Mouse (Mus musculus) MEL (cell line): ENCODE measurements around the gene Zfp319. TPM values are rescaled to one million over a fixed set of nuclear protein-coding genes. Genes with fewer than 3 reads are reported as not detected.

ENCODE experiments used
- DNase-seq: peaks from one replicate; pipeline ENCODE4 v3.0.0; 2011; ENCODE audit warnings: low read depth, low spot score
- H3K27ac ChIP-seq: 2 replicates; pipeline ENCODE4 v1.5.1; 2012; ENCODE audit warnings: low read depth, mild to moderate bottlenecking, control low read depth, low read length, moderate library complexity; ENCODE audit not compliant: control insufficient read depth
- H3K27me3 ChIP-seq, 2 experiments: fragments of 150-350 bp in 1 of 2; sonication (generic) in 1 of 2; 2 replicates each; pipeline ENCODE4 v1.6.1; 2012; ENCODE audit warnings: low read length in 2 of 2, mild to moderate bottlenecking in 2 of 2, improper control_type of control experiment in 1 of 2, moderate library complexity in 1 of 2; ENCODE audit not compliant: insufficient read depth in 2 of 2, control insufficient read depth in 1 of 2
- H3K36me3 ChIP-seq, 2 experiments: 2 replicates each; pipeline ENCODE4 v1.6.1; 2012 to 2014; ENCODE audit warnings: low read length in 2 of 2, improper control_type of control experiment in 1 of 2, inconsistent platforms in 1 of 2, mild to moderate bottlenecking in 1 of 2; ENCODE audit not compliant: insufficient read depth in 2 of 2, control insufficient read depth in 1 of 2
- H3K4me1 ChIP-seq, 2 experiments: fragments of 150-350 bp in 1 of 2; sonication (generic) in 1 of 2; 2 replicates each; pipeline ENCODE4 v1.6.1; 2012; ENCODE audit warnings: low read length in 2 of 2, improper control_type of control experiment in 1 of 2, mild to moderate bottlenecking in 1 of 2; ENCODE audit not compliant: insufficient read depth in 2 of 2, control insufficient read depth in 1 of 2
- H3K4me3 ChIP-seq, 2 experiments: fragments of 150-350 bp in 1 of 2; sonication (generic) in 1 of 2; 2 replicates each; pipeline ENCODE4 v1.5.1; 2012; ENCODE audit warnings: low read depth in 2 of 2, low read length in 2 of 2, mild to moderate bottlenecking in 2 of 2, moderate library complexity in 2 of 2, control low read depth in 1 of 2, improper control_type of control experiment in 1 of 2; ENCODE audit not compliant: control insufficient read depth in 1 of 2, insufficient read depth in 1 of 2
- H3K79me2 ChIP-seq: 2 replicates; pipeline ENCODE4 v1.6.1; 2012; ENCODE audit warnings: mild to moderate bottlenecking, low read length, moderate library complexity; ENCODE audit not compliant: control insufficient read depth, poor library complexity, insufficient read depth
- H3K9ac ChIP-seq: 2 replicates; pipeline ENCODE4 v1.6.1; 2012; ENCODE audit warnings: low read depth, mild to moderate bottlenecking, control low read depth, low read length, moderate library complexity; ENCODE audit not compliant: control insufficient read depth, poor library complexity, severe bottlenecking
- H3K9me3 ChIP-seq: fragments of 150-350 bp; sonication (generic); replicated peaks from 2 replicates; pipeline ENCODE4 v1.6.1; 2012; ENCODE audit warnings: mild to moderate bottlenecking, low read length, improper control_type of control experiment, moderate library complexity; ENCODE audit not compliant: insufficient read depth
- BHLHE40 ChIP-seq: IDR thresholded peaks from 2 replicates; pipeline ENCODE4 v1.6.1; 2012; ENCODE audit warnings: low read depth, mild to moderate bottlenecking, inconsistent platforms, low read length, improper control_type of control experiment, borderline replicate concordance
- ETS1 ChIP-seq: IDR thresholded peaks from 2 replicates; pipeline ENCODE4 v1.6.1; 2012; ENCODE audit warnings: low read depth, mild to moderate bottlenecking, inconsistent platforms, low read length, improper control_type of control experiment, moderate library complexity
- GABPA ChIP-seq: IDR thresholded peaks from 2 replicates; pipeline ENCODE4 v1.6.1; 2012; ENCODE audit warnings: low read depth, mild to moderate bottlenecking, inconsistent platforms, low read length, improper control_type of control experiment, moderate library complexity
- GATA1 ChIP-seq: IDR thresholded peaks from 2 replicates; pipeline ENCODE4 v1.6.1; 2011; ENCODE audit warnings: low read depth, low read length, improper control_type of control experiment
- HCFC1 ChIP-seq: IDR thresholded peaks from 2 replicates; pipeline ENCODE4 v1.6.1; 2012; ENCODE audit warnings: low read depth, mild to moderate bottlenecking, inconsistent platforms, low read length, improper control_type of control experiment, moderate library complexity
- JUND ChIP-seq: IDR thresholded peaks from 2 replicates; pipeline ENCODE4 v1.6.1; 2011; ENCODE audit warnings: low read depth, mild to moderate bottlenecking, improper control_type of control experiment, low read length
- MAX ChIP-seq: IDR thresholded peaks from 2 replicates; pipeline ENCODE4 v1.6.1; 2011; ENCODE audit warnings: low read length, improper control_type of control experiment
- MAZ ChIP-seq: IDR thresholded peaks from 2 replicates; pipeline ENCODE4 v1.6.1; 2012; ENCODE audit warnings: low read depth, mild to moderate bottlenecking, inconsistent platforms, low read length, improper control_type of control experiment
- MEF2A ChIP-seq: IDR thresholded peaks from 2 replicates; pipeline ENCODE4 v1.6.1; 2014; ENCODE audit warnings: low read depth, mild to moderate bottlenecking, inconsistent platforms, low read length, improper control_type of control experiment; ENCODE audit not compliant: poor library complexity, insufficient replicate concordance, severe bottlenecking; ENCODE audit errors: extremely low read depth
- MYB ChIP-seq: IDR thresholded peaks from 2 replicates; pipeline ENCODE4 v1.6.1; 2011; ENCODE audit warnings: mild to moderate bottlenecking, low read depth, low read length, improper control_type of control experiment
- MYC ChIP-seq: IDR thresholded peaks from 2 replicates; pipeline ENCODE4 v1.6.1; 2011; ENCODE audit warnings: low read depth, mild to moderate bottlenecking, low read length, improper control_type of control experiment, moderate library complexity
- POLR2AphosphoS2 ChIP-seq: IDR thresholded peaks from 2 replicates; pipeline ENCODE4 v1.6.1; 2011; ENCODE audit warnings: low read length, improper control_type of control experiment
- POLR2AphosphoS5 ChIP-seq: IDR thresholded peaks from 2 replicates; pipeline ENCODE4 v1.6.1; 2012; ENCODE audit warnings: low read depth, borderline replicate concordance, mild to moderate bottlenecking, inconsistent platforms, low read length, moderate library complexity, mixed read lengths
- SIN3A ChIP-seq: IDR thresholded peaks from 2 replicates; pipeline ENCODE4 v1.6.1; 2012; ENCODE audit warnings: low read length, improper control_type of control experiment, inconsistent platforms
- SMC3 ChIP-seq: IDR thresholded peaks from 2 replicates; pipeline ENCODE4 v1.6.1; 2011; ENCODE audit warnings: low read depth, low read length, improper control_type of control experiment
- TBP ChIP-seq: IDR thresholded peaks from 2 replicates; pipeline ENCODE4 v1.8.0; 2011; ENCODE audit warnings: low read depth, low read length, improper control_type of control experiment
- USF1 ChIP-seq: IDR thresholded peaks from 2 replicates; pipeline ENCODE4 v1.6.1; 2014; ENCODE audit warnings: low read depth, mild to moderate bottlenecking, inconsistent platforms, low read length, improper control_type of control experiment, moderate library complexity
- ZC3H11A ChIP-seq: IDR thresholded peaks from 2 replicates; pipeline ENCODE4 v1.6.1; 2012; ENCODE audit warnings: low read depth, mild to moderate bottlenecking, inconsistent platforms, low read length, improper control_type of control experiment
- ZMIZ1 ChIP-seq: IDR thresholded peaks from 2 replicates; pipeline ENCODE4 v1.6.1; 2012; ENCODE audit warnings: low read depth, mild to moderate bottlenecking, inconsistent platforms, low read length, improper control_type of control experiment, moderate library complexity
- ZNF384 ChIP-seq: IDR thresholded peaks from 2 replicates; pipeline ENCODE4 v1.6.1; 2012; ENCODE audit warnings: low read depth, mild to moderate bottlenecking, inconsistent platforms, low read length, improper control_type of control experiment
- polyA plus RNA-seq, 2 experiments: library from polyadenylated mRNA; stranded (reverse) in 1 of 2; unstranded in 1 of 2; fragments of >175 nt in 1 of 2; fragments of >200 nt in 1 of 2; gene quantifications; 2 replicates each; pipeline versions ENCODE4 v1.2.1 to v1.2.4; 2012; ENCODE audit warnings: low replicate concordance in 2 of 2, low read depth in 1 of 2; ENCODE audit not compliant: insufficient read length in 2 of 2, insufficient read depth in 1 of 2, missing spikeins in 1 of 2
- total RNA-seq: library from RNA; depleted of rRNA; stranded (reverse); fragments of 300-350 nt; gene quantifications from 2 replicates; pipeline ENCODE4 v1.2.3, GENCODE M21; 2012

Zfp319 gene
- total and polyA plus RNA-seq, 3 experiments, result 2.0 to 4.8 TPM; not detected in 1

DNA sequence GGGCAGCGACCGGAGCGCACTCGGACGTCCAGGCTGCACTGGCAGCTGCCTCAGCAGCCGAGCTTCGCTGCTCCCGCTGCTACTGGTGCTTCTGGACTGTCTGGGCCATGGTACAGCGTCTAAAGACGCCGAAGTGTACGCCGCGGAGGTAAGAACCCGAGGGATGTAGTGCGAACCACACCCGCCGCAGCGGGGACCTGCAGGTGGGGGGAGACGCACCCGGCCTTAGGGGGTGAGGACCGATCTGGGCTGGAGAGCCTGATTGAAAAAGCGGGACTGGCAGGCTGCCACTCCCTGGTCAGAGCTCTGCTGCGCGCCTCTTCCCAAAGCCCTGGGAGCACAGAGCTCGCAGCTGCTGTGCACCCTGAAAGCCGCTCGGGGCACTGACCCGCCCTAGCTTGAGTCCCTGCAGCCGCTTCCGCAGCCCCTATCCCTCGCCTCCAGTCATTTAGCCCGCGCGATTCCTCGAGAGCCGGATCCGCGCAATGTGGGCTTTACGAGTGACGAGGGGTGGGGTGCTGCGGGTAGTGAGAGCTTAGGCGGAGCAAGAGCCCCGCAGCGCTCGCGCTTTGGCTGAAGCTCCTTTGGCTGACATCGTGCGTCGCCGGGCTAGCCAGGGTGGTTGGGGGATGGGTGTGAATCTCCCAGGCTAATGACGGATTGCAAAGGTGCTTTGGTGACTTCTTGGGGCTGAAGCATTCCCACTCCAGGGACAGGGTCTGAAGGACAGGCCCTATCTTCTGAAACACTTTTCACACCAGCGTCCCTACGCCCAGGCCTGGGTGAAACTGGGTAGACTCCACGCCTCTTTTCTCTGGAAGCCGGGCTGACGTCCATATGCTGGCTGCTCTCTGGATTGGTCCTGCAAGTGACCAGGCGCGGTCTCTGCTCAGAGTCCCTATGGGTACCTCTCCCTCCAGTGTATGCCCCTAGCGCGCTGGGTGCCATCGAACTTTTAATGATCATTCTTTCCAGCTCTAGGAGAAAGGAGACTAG lies 21.4 kb upstream of the Zfp319 start:
- no peak for TF ChIP-seq USF1
- TF ChIP-seq ETS1, result no peak
- TF ChIP-seq GATA1, result no peak
- TF ChIP-seq MAZ, result no peak
- TF ChIP-seq GABPA, result no peak
- no peak for TF ChIP-seq BHLHE40
- TF ChIP-seq TBP, result no peak
- TF ChIP-seq MEF2A, result no peak
- TF ChIP-seq SIN3A, result no peak
- TF ChIP-seq JUND, result no peak
- no peak for TF ChIP-seq MYC
- TF ChIP-seq MAX, result no peak
- no peak for TF ChIP-seq POLR2AphosphoS5
- TF ChIP-seq, all 39 proteins: peak for 0
- no peaks in the 10 kb centered on the region for H3K79me2 ChIP-seq
- H3K9ac ChIP-seq, result no peak overlapping the region
- H3K36me3 ChIP-seq, result no peaks in the 10 kb centered on the region
- H3K4me3 ChIP-seq, result no peak overlapping the region
- H3K4me1 ChIP-seq, result no peaks in the 10 kb centered on the region
- no peaks in the 10 kb centered on the region for H3K9me3 ChIP-seq
- no peaks in the 10 kb centered on the region for H3K27me3 ChIP-seq
- no peak for DNase-seq
- H3K27ac ChIP-seq, result no peak overlapping the region

DNA sequence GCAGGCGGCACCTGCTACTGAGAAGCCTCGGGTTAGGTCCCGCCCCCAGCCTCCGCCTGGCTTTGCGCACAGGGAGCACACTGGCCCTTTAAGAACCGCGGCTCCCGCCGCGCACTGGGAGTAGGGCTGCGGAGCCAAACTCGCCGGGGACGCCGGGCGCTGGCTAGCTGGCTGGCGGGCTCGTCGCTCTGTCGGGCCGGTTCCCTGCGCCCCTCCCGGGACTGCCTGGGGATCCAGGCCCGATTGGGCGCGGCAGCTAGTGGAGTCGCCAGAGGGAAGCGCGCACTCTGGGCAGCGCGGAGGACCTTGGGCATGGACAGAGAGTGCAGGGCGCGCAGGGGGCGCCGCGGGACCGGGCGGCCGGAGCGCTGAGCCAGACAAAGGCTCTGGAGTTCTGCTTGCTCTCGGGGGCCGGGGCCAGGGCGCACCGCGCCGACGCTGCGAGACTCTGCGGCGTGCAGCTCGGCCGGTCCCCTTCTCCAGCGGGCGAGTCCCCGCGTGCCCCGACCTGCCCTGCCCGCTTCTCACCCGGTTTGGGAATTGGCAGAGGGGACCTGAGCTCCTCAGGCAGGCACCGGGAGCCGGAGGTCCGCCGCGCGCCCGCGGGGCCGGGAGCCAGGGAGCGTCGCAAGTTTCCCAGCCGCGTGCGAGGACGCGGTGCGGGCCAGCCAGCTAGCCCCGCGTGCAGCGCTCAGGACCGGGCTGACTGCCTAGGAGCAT lies 20.6 kb upstream of the Zfp319 start, which contains the start of gene Mmp15:
Gene Mmp15 (plus strand): TSS at position 118 of the 720 bp plus-strand sequence.
- no peaks in the 10 kb centered on the region for H3K4me1 ChIP-seq
- no peaks in the 10 kb centered on the region for H3K9me3 ChIP-seq
- no peaks in the 10 kb centered on the region for H3K27me3 ChIP-seq
- no peak within 1 kb of the TSS for H3K27ac ChIP-seq
- no peak for DNase-seq
- H3K4me3 ChIP-seq, result no peak within 1 kb of the TSS
- TF ChIP-seq MEF2A, result no peak
- no peak for TF ChIP-seq ZC3H11A
- no peak for TF ChIP-seq POLR2AphosphoS2
- TF ChIP-seq SIN3A, result no peak
- TF ChIP-seq ZNF384, result no peak
- no peak for TF ChIP-seq ZMIZ1
- no peak for TF ChIP-seq TBP
- TF ChIP-seq HCFC1, result no peak
- no peak for TF ChIP-seq MYB
- no peak for TF ChIP-seq MYC
- TF ChIP-seq SMC3, result no peak
- TF ChIP-seq JUND, result no peak
- no peak for TF ChIP-seq GABPA
- no peak within 1 kb of the TSS for H3K9ac ChIP-seq
- H3K36me3 ChIP-seq, result no peaks in the 10 kb centered on the region
- no peaks in the 10 kb centered on the region for H3K79me2 ChIP-seq
